ENCODE assay signal across 8 mouse cellular contexts in the genomic region with DNA sequence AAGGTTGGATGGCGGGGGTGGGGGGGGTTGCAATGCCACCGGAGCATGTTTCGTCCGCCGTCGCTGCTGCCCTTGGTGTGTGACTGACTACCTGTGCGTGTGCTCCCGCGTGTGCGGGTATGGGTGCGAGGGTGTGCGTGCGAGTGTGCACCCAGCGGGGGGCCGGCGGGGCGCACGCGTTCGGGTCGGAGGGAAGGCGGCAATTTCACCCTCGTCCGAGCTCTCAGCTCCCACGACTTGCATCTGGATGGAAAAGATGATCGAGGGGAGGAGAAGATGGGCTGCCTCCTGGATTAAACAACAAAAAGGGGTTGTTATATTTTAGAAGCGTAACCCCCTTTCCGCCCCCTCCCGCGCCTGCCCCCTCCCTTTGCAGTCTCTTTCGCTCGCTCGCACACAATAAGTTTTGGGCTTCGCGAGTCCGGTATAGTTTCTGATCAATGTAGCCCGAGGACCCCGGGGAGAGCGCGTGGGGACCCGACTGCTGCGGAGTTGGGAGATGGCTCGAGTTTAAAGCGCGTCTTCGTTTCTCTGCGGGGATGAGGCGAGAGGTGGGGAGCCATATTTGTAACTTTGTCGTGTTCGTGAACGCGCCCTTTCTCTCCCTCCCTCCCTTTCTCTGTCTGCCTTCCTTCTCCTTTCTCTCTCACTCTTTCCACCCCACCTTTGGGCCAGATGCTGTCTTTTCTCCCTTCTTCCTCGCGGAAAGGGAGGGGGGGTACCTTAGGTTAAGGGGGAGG. TPM values are rescaled to one million over a fixed set of nuclear protein-coding genes. Genes with fewer than 3 reads are reported as not detected.
DNase-seq lines count a peak whose midpoint lies in the region; ATAC-seq and TF ChIP-seq lines count a peak whose summit lies in the region.

No protein-coding gene starts in this region.

- TF ChIP-seq CTCF in layer of hippocampus, adult 2 months (conservative IDR thresholded peaks at IDR 0.05), result no peak
- TF ChIP-seq CTCF in intestine, postnatal 0 days (IDR thresholded peaks at IDR 0.05; ENCODE audit: low read depth), result no peak

- no peaks in the 10 kb centered on the region for H3K9me3 ChIP-seq in forebrain, embryonic 11.5 days (ENCODE audit: control insufficient read depth, low read length)
- H3K9me3 ChIP-seq in intestine, postnatal 0 days (ENCODE audit: control insufficient read depth), result no peaks in the 10 kb centered on the region

- H3K79me2 ChIP-seq in macrophage (ENCODE audit: inconsistent target), result peaks cover 56% of the 10 kb centered on the region

- peak overlapping the region; percentile 87 for H3K4me3 ChIP-seq in layer of hippocampus, adult 2 months
- peak overlapping the region; percentile 89 for H3K4me3 ChIP-seq in forebrain, embryonic 11.5 days (ENCODE audit: low read depth, low read length)
- peak overlapping the region; percentile 56 for H3K4me3 ChIP-seq in intestine, postnatal 0 days (ENCODE audit: low read depth, low read length)
- peak overlapping the region; percentile 91 for H3K4me3 ChIP-seq in macrophage (ENCODE audit: inconsistent target)

- peak overlapping the region; percentile 100 for H3K27ac ChIP-seq in layer of hippocampus, adult 2 months
- H3K27ac ChIP-seq in forebrain, embryonic 11.5 days (ENCODE audit: low read depth, low read length), result peak overlapping the region; percentile 96
- peak overlapping the region; percentile 99 for H3K27ac ChIP-seq in intestine, postnatal 0 days (ENCODE audit: low read depth, low read length)
- peak overlapping the region; percentile 98 for H3K27ac ChIP-seq in macrophage

- no peaks in the 10 kb centered on the region for H3K27me3 ChIP-seq in forebrain, embryonic 11.5 days (ENCODE audit: control insufficient read depth, insufficient read depth, low read length)
- H3K27me3 ChIP-seq in intestine, postnatal 0 days (replicated peaks; ENCODE audit: control insufficient read depth, insufficient read depth, low read length), result no peaks in the 10 kb centered on the region

- under 1% methylated on average over 52 of the region's 54 CpGs for WGBS in forebrain, embryonic 11.5 days
- under 1% methylated on average over 52 of the region's 54 CpGs for WGBS in intestine, postnatal 0 days
- WGBS in macrophage (ENCODE audit: missing documents), result 2% methylated on average over 54 of the region's 54 CpGs

- peak in 1 of 2 experiments; percentile 35 for DNase-seq in layer of hippocampus, adult 2 months (ENCODE audit: low spot score in 2 of 2)
- no peak for DNase-seq in layer of hippocampus, adult 9-10 months (ENCODE audit: low spot score)
- DNase-seq in ZHBTc4 (ENCODE audit: low read depth, low spot score), result peak; percentile 54
- DNase-seq in forebrain, embryonic 11.5 days (ENCODE audit: low spot score), result peak; percentile 81
- DNase-seq in spleen, postnatal 10 days (ENCODE audit: low spot score in 2 of 2), result peak; percentile 59 to 67

- ATAC-seq in forebrain, embryonic 11.5 days (replicated peaks; ENCODE audit: low FRiP score), result 0 out of 2 replicates have a peak, but pooled peaks have one; percentile 4
- no peak for ATAC-seq in intestine, postnatal 0 days
- no peak for ATAC-seq in inflammation-experienced regulatory T-cells, adult 6 months

- H3K36me3 ChIP-seq in forebrain, embryonic 11.5 days (ENCODE audit: control insufficient read depth, insufficient read depth, low read length), result no peaks in the 10 kb centered on the region
- H3K36me3 ChIP-seq in intestine, postnatal 0 days (ENCODE audit: control insufficient read depth, insufficient read depth), result no peaks in the 10 kb centered on the region
- H3K36me3 ChIP-seq in macrophage (ENCODE audit: inconsistent target), result 0 out of 2 replicates have a peak, but pooled peaks cover under 1% of the 10 kb centered on the region

- H3K4me1 ChIP-seq in forebrain, embryonic 11.5 days (replicated peaks; ENCODE audit: control insufficient read depth, insufficient read depth, low read length), result peaks cover 23% of the 10 kb centered on the region
- H3K4me1 ChIP-seq in intestine, postnatal 0 days (replicated peaks; ENCODE audit: control insufficient read depth, insufficient read depth, low read length), result peaks cover 7% of the 10 kb centered on the region; the same call in 1 of the 2 replicates

- peak overlapping the region; percentile 98 for H3K9ac ChIP-seq in forebrain, embryonic 11.5 days (ENCODE audit: low read length)
- H3K9ac ChIP-seq in intestine, postnatal 0 days (ENCODE audit: low read depth, low read length), result peak overlapping the region; percentile 96

- peak overlapping the region; percentile 89 for H3K4me2 ChIP-seq in forebrain, embryonic 11.5 days (ENCODE audit: low read depth, low read length, severe bottlenecking)
- peak overlapping the region; percentile 92 for H3K4me2 ChIP-seq in intestine, postnatal 0 days (replicated peaks; ENCODE audit: low read depth)

RNA-seq across cellular contexts. Expression of gene Anp32a, which starts 0.8 kb away (rescaled TPM):
- 100 to 1,000 TPM; 350 to 351 TPM for total RNA-seq in layer of hippocampus, adult 2 months (2021)
- 145 and 184 TPM in 2 replicates for polyA plus RNA-seq in forebrain, embryonic 11.5 days (2014; fragmentation: Nextera tagmentation; extraction: Ambion mirVana)
- polyA plus RNA-seq in intestine, postnatal 0 days (2015; fragmentation: Nextera tagmentation; extraction: Ambion mirVana), result 53.6 and 57.4 TPM in 2 replicates
- total RNA-seq in macrophage (2018; cell fraction: chromatin; rRNA removed), result 100 to 1,000 TPM in 7 of 26 experiments, 10 to 100 TPM in 19; 35.5 to 197 (median 81.7) TPM
- 100 to 1,000 TPM; 236 to 442 (median 300) TPM for total RNA-seq in macrophage (2018; cell fraction: cytosol; rRNA removed)
- 100 to 1,000 TPM in 22 of 26 experiments, 10 to 100 TPM in 4; 85.4 to 297 (median 142) TPM for total RNA-seq in macrophage (2018; cell fraction: nucleus; rRNA removed)
- polyA plus RNA-seq in macrophage (2018), result 295 to 1,273 TPM (median 320 TPM) in 3 replicates
- polyA plus RNA-seq in inflammation-experienced regulatory T-cells, adult 6 months (2017; shearing (Covaris generic)), result 100 to 1,000 TPM in 2 of 3 experiments, 10 to 100 TPM in 1; 81.5 to 158 (median 100) TPM

RNA-seq across cellular contexts. Expression of gene Spesp1, which starts 59.9 kb away (rescaled TPM):
- total RNA-seq in layer of hippocampus, adult 2 months (2021), result under 1 TPM; 0.22 to 0.31 TPM
- polyA plus RNA-seq in forebrain, embryonic 11.5 days (2014; fragmentation: Nextera tagmentation; extraction: Ambion mirVana), result not detected in 2 replicates
- polyA plus RNA-seq in intestine, postnatal 0 days (2015; fragmentation: Nextera tagmentation; extraction: Ambion mirVana), result not detected in 2 replicates
- total RNA-seq in macrophage (2018; cell fraction: chromatin; rRNA removed), result not detected
- not detected for total RNA-seq in macrophage (2018; cell fraction: cytosol; rRNA removed)
- not detected for total RNA-seq in macrophage (2018; cell fraction: nucleus; rRNA removed)
- not detected in 3 replicates for polyA plus RNA-seq in macrophage (2018)
- not detected for polyA plus RNA-seq in inflammation-experienced regulatory T-cells, adult 6 months (2017; shearing (Covaris generic))
